Mouse (Mus musculus) layer of hippocampus, adult 6 months (tissue): ENCODE measurements around the gene Ccdc71. TPM values are rescaled to one million over a fixed set of nuclear protein-coding genes. Genes with fewer than 3 reads are reported as not detected.

Experiments used
- long read RNA-seq, 2 experiments: library from polyadenylated mRNA; unstranded; transcript quantifications; one replicate each; pipeline ENCODE4 v2.0.0; 2019 to 2020
- polyA plus RNA-seq: library from polyadenylated mRNA; unstranded; fragments of <200 nt; fragmentation: Nextera tagmentation; gene quantifications from 2 replicates; pipeline ENCODE4 v1.2.3, GENCODE M21; 2021

The Ccdc71 gene
- 21.0 and 22.0 TPM in 2 replicates for polyA plus RNA-seq
- long read RNA-seq, experiment 1, partial matches to known transcripts = 0 of 6 reads
- long read RNA-seq, experiment 1, other reads (novel, unspliced or antisense) = 4 of 6 reads
- long read RNA-seq, experiment 2, transcript Ccdc71-201 (2 exons, 3,092 nt) = major isoform, 38 of 45 reads
- long read RNA-seq, experiment 2, partial matches to known transcripts = 4 of 45 reads
- long read RNA-seq, experiment 2, other reads (novel, unspliced or antisense) = 2 of 45 reads

DNA sequence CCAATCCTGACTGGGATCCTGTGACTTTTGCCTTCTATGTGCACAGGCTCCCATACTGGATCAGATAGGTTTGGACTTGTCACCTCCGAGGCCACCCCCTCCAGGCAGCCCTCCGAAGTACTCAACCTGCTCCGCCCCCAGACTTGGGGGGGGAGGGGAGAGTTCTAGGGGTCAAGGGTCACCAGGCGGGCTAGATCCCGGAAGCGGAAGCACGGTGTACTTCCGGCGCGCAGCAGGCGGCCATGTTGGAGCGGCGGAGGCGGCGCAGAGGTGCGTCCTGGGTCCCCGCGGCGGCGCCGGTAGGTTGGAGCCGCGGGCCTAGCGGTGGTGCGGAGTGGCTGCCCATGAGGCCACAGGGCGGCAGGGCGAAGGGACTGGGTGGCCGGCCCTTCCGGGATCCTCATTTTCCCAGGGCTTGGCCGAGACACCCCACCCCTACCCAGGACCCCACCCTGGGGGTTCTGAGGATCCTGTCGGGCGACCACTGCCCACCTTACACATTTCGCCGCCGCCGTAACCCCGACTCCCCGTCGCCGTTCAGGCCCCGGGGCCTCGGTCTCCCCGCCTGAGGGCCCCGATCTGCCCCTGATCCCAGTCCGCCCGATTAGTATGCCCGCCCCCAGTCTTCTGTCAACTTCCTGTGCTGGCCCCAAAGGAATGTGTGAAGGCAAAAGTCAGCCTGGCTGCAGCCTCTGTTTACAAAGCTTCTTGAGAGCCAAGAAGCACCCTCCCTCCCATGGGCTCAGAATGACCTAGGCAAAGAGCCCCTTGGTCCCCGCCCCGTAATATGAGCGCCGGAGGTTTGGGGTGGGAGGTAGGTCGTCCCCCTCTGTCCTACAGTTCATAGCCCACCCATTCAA, at the start of gene Ccdc71:
Gene Ccdc71, plus strand, starts transcription at position 209 of the 860 bp plus-strand sequence.

DNA sequence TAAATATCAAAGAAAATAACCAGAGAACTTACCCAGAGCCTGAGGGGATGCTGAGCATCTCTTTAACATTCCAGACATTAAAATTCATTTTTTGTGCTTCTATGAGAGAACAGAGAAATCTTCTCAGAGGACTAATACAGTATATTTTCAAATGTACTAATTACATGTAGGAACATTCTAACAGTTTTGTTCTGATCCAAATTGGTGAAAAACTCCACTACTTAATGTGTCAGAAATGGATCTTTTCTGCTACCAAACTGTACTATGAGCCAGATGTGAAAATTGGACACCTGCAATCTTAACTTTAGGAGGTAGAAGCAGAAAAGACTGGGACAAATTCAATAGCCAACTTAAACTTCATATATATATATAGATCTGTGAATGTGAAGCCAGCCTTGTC, 31.9 kb upstream of the Ccdc71 start, which contains the start of gene Ccdc36:
Gene Ccdc36, minus strand, starts transcription at position 101 of the 400 bp plus-strand sequence.

DNA sequence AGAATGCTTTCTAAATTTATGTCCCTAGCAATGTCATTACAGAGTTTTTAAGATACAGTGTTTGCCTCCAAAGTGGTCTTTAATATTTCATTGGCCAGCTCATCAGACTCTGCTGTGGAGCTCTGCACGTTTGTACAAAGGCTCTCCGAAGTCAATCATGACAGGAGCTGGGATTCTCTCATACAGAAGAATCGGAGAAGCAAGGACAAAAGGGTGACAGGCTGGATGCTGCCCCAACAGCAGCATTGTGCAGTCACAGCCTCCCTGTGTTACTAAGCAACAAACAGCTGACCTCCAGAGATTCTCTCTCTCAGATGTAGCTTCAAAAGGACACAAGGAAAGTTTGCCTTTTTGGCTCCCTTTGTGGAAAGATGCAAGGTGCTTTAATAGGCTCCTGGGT, 24.1 kb upstream of the Ccdc71 start, which contains the start of gene BC048562:
Gene BC048562, plus strand, starts transcription at position 301 of the 400 bp plus-strand sequence.

DNA sequence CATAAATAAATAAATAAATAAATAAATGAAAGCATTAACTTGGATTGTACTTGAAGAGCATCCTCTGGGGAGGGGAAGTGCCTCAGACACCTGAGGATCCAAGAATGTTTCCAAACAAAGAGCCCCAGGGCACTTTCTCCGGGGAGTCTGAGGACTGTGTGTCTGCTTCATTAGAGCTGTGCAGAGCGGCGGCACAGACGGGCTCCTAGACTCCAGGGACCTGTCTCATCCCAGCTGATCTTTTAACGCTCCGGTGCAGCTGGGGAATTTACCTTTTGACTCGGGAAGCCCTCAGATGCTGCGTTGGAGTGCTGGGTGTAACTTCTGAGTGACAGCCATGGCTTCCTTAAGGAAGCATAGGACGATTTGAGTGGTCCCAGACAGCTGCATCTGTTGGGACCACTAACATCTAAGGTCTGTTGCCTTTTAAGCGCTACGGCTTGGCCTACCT, 879 bp downstream of the Ccdc71 start, which contains the start of gene Klhdc8b:
Gene Klhdc8b, minus strand, starts transcription at position 401 of the 451 bp plus-strand sequence.

DNA sequence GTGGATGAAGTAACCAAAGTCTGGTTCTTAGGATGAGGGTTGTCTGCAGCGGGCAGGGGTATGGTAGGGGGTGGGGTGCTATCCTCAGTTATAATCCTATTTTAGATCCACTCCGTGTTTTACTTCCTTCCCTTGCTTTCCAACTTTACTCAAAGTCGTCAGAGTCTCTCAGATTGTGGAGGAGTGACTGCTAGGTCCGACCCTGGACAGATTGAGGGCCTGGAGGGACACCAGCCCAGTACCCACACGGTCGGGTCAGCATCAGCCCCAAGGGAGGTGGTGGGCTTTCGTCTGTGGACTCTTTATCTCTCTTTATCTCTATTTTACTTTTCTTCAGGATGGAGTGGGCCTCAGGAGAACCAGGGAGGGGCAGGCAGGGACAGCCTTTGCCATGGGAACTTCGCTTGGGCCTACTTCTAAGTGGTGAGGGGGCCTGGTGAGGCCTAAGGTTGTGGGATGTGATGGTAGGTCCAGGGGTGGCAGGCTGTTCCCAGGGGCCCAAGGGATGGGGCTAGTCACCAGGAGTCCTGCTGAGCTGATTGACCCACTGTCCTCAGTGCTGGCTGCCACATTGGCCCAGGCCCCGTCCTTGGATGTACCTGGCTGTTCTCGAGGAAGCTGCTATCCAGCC, 19.5 kb downstream of the Ccdc71 start, which contains the start of gene Lamb2:
Gene Lamb2, plus strand, starts transcription at position 16 of the 631 bp plus-strand sequence.

GRCm38 (mm10) chr9:108490559-108491285, 30.4 kb downstream of the Ccdc71 start, which contains the start of gene Usp19:
Gene Usp19 (plus strand): TSS chr9:108490602.

DNA sequence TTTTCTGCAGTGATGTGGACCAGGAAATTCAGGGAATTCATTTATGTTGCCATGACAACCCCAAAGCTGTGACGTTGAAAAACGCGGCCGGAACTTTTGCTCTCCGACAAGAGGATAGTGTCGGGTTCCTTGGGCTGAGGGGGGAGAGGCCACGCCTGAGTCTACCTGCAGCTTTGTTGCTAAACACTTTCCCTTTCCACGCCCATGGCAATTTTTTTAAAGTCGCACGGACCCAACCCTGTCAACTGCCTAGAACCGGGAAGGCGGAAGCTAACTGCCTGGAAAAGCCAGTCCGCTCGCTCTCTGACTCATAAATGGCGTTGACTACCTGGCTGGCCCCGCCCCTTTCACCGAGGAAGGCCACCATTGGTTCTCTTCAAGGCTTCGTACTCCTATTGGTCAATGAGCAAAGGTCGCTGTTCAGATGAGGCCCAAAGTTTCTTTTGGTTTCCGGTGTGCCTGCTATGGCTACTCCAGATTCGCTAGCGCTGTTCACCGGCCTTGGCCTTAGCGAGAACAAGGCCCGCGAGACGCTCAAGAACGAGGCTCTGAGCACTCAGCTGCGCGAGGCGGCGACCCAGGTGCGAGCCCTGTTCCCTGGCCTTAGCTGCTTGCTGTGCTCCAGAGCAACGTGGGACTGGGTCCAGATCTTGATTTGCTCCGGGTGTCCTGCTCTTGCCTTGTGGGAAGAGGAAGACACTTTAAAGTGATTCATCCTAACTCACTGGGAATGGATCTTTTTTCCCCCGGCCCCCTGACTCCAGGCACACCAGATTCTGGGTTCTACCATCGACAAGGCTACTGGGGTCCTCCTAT, 47.5 kb downstream of the Ccdc71 start, which contains the start of gene Qars:
Gene Qars, plus strand, starts transcription at position 88 of the 816 bp plus-strand sequence.

Other genes with a start within 250 kb of the Ccdc71 start
- gene Dag1, start 196.6 kb upstream of the Ccdc71 start, polyA plus RNA-seq = 38.6 and 42.0 TPM in 2 replicates
- gene Nicn1, start 170.1 kb upstream of the Ccdc71 start, polyA plus RNA-seq = 136 and 139 TPM in 2 replicates
- gene Amt, start 163.7 kb upstream of the Ccdc71 start, polyA plus RNA-seq = 31.0 and 64.8 TPM in 2 replicates
- gene Rhoa, start 154.4 kb upstream of the Ccdc71 start, polyA plus RNA-seq = 127 TPM in 2 replicates
- 46.6 and 47.4 TPM in 2 replicates for gene Tcta, start 154.4 kb upstream of the Ccdc71 start, polyA plus RNA-seq
- 122 and 130 TPM in 2 replicates for gene Gpx1, start 121.6 kb upstream of the Ccdc71 start, polyA plus RNA-seq
- gene Usp4, start 112.7 kb upstream of the Ccdc71 start, polyA plus RNA-seq = 40.7 and 44.1 TPM in 2 replicates
- gene 1700102P08Rik, start 67.7 kb upstream of the Ccdc71 start, polyA plus RNA-seq = 0.15 and 0.29 TPM in 2 replicates
- gene Ccdc36, start 32.0 kb upstream of the Ccdc71 start, polyA plus RNA-seq = 0.14 and 0.16 TPM in 2 replicates
- not detected in 2 replicates for gene BC048562, start 24.0 kb upstream of the Ccdc71 start, polyA plus RNA-seq
- 15.7 and 17.0 TPM in 2 replicates for gene Klhdc8b, start 1.1 kb downstream of the Ccdc71 start, polyA plus RNA-seq
- gene Lamb2, start 19.2 kb downstream of the Ccdc71 start, polyA plus RNA-seq = 5.4 and 5.7 TPM in 2 replicates
- 14.2 and 15.2 TPM in 2 replicates for gene Usp19, start 30.1 kb downstream of the Ccdc71 start, polyA plus RNA-seq
- 35.8 and 45.8 TPM in 2 replicates for gene Qars, start 47.2 kb downstream of the Ccdc71 start, polyA plus RNA-seq
- 65.3 and 74.5 TPM in 2 replicates for gene Qrich1, start 56.3 kb downstream of the Ccdc71 start, polyA plus RNA-seq
- 62.6 and 65.1 TPM in 2 replicates for gene Impdh2, start 99.8 kb downstream of the Ccdc71 start, polyA plus RNA-seq
- gene Ndufaf3, start 106.9 kb downstream of the Ccdc71 start, polyA plus RNA-seq = 175 and 180 TPM in 2 replicates
- 96.4 and 106 TPM in 2 replicates for gene Dalrd3, start 109.4 kb downstream of the Ccdc71 start, polyA plus RNA-seq
- 58.6 and 60.9 TPM in 2 replicates for gene Wdr6, start 118.2 kb downstream of the Ccdc71 start, polyA plus RNA-seq
- 124 and 135 TPM in 2 replicates for gene P4htm, start 137.1 kb downstream of the Ccdc71 start, polyA plus RNA-seq
- 15.4 and 16.0 TPM in 2 replicates for gene Arih2, start 188.9 kb downstream of the Ccdc71 start, polyA plus RNA-seq
- gene Slc25a20, start 201.6 kb downstream of the Ccdc71 start, polyA plus RNA-seq = 6.9 and 8.5 TPM in 2 replicates
- gene Prkar2a, start 228.8 kb downstream of the Ccdc71 start, polyA plus RNA-seq = 5.7 and 6.8 TPM in 2 replicates